24 mouse cellular contexts compared by ENCODE assay signal in genomic region chr11:98270066-98270465, GRCm38 (mm10). TPM values are rescaled to one million over a fixed set of nuclear protein-coding genes. Genes with fewer than 3 reads are reported as not detected.
DNase-seq lines count a peak whose midpoint lies in the region; ATAC-seq and TF ChIP-seq lines count a peak whose summit lies in the region.
"Had no signal": no experiment of that assay in that cellular context is flagged by ENCODE, and none has a peak within 500 bp of the region (broad histone marks: within the 10 kb centered on the region; RNA-seq: fewer than 3 reads in every experiment).

No protein-coding gene starts in this region.

- no peaks in the 10 kb centered on the region for H3K27me3 ChIP-seq in heart, embryonic 10.5 days (ENCODE audit: insufficient read depth, poor library complexity, severe bottlenecking)
- H3K27me3 ChIP-seq: heart, embryonic 13.5 days; liver, embryonic 12.5 days; midbrain, embryonic 13.5 days; neural tube, embryonic 15.5 days had no signal

- H3K27ac ChIP-seq in heart, embryonic 10.5 days = no peak overlapping the region
- H3K27ac ChIP-seq in left cerebral cortex, adult 2 months = peak overlapping the region; percentile 85
- H3K27ac ChIP-seq: heart, embryonic 13.5 days; liver, embryonic 12.5 days; midbrain, embryonic 13.5 days; neural tube, embryonic 15.5 days had no signal

- no peak overlapping the region for H3K4me3 ChIP-seq in heart, embryonic 10.5 days
- H3K4me3 ChIP-seq in left cerebral cortex, adult 2 months = no peak overlapping the region
- H3K4me3 ChIP-seq: heart, embryonic 13.5 days; liver, embryonic 12.5 days; midbrain, embryonic 13.5 days; myocyte; neural tube, embryonic 15.5 days had no signal

- WGBS in heart, embryonic 10.5 days = 97% methylated on average over 3 of the region's 3 CpGs

- H3K4me1 ChIP-seq in heart, embryonic 10.5 days = no peaks in the 10 kb centered on the region
- H3K4me1 ChIP-seq: liver, embryonic 12.5 days had no signal

- intact Hi-C loops in heart, postnatal 36 days (cut with DNase I) = no loop called here
- intact Hi-C loops in left cerebral cortex, adult 2 months (cut with DNase I) = no loop called here
- intact Hi-C loops in left cerebral cortex, postnatal 36 days (cut with DNase I) = no loop called here

- DNase-seq in heart, embryonic 10.5 days (ENCODE audit: low spot score) = peak; percentile 35
- DNase-seq in heart, postnatal 36 days = no peak
- peak; percentile 34 to 58 for DNase-seq in left cerebral cortex, adult 2 months (ENCODE audit: extremely low spot score in 1 of 2, low spot score in 2 of 2)
- DNase-seq in left cerebral cortex, adult 11 months (ENCODE audit: low spot score) = no peak
- peak; percentile 62 to 72 for DNase-seq in left cerebral cortex, postnatal 36 days (ENCODE audit: low spot score in 2 of 2)
- DNase-seq: cerebellum, adult 9-10 months; heart, postnatal 4 days; kidney, adult 11 months; kidney, postnatal 10 days; lung, embryonic 14.5 days; lung, postnatal 4 days; thymus, postnatal 36 days had no signal

- TF ChIP-seq CTCF in left cerebral cortex, adult 2 months (IDR thresholded peaks at IDR 0.05) = no peak

- 0 out of 2 replicates have a peak, but pooled peaks have one; percentile 33 for ATAC-seq in erythroblast, adult 5-6 weeks (replicated peaks; ENCODE audit: low FRiP score, poor library complexity, severe bottlenecking)
- ATAC-seq in megakaryocyte, adult 5-6 weeks (ENCODE audit: poor library complexity, severe bottlenecking) = no peak
- ATAC-seq: hindbrain, embryonic 16.5 days; liver, embryonic 12.5 days; midbrain, embryonic 13.5 days had no signal

- H3K9me3 ChIP-seq in heart, embryonic 10.5 days = no peaks in the 10 kb centered on the region
- H3K9me3 ChIP-seq: heart, embryonic 13.5 days; liver, embryonic 12.5 days; midbrain, embryonic 13.5 days; neural tube, embryonic 15.5 days had no signal

- peaks cover 83% of the 10 kb centered on the region for H3K36me3 ChIP-seq in heart, embryonic 10.5 days

RNA-seq across cellular contexts. Expression of gene Neurod2, which starts 59.4 kb away (rescaled TPM):
- polyA plus RNA-seq in heart, embryonic 10.5 days (2016; fragmentation: Nextera tagmentation; extraction: Ambion mirVana) = not detected in 2 replicates
- not detected for total RNA-seq in heart, postnatal 36 days (2021)
- 10 to 100 TPM; 70.2 to 76.3 TPM for total RNA-seq in left cerebral cortex, adult 2 months (2021)
- total RNA-seq in erythroblast, adult 5-6 weeks (2015; ENCODE audit: low replicate concordance) = not detected in 2 replicates
- not detected in 2 replicates for total RNA-seq in erythroblast, adult 5-6 weeks (2017; ENCODE audit: low replicate concordance)
- 10 to 100 TPM; 65.2 to 77.3 TPM for total RNA-seq in left cerebral cortex, postnatal 36 days (2021)
- not detected in 2 replicates for total RNA-seq in megakaryocyte, adult 5-6 weeks (2015)
- total RNA-seq in megakaryocyte, adult 5-6 weeks (2017) = not detected in 2 replicates
- total RNA-seq: ES-E14; gastrocnemius, postnatal 4 days; heart, postnatal 4 days had no signal
- polyA plus RNA-seq: heart, embryonic 13.5 days; limb, embryonic 11.5 days; liver, embryonic 12.5 days; lung, embryonic 14.5 days; myocyte; testis, adult 2 months had no signal

Comparison
In these comparisons a context has a peak if more than half of its experiments do, and no peak if none do; other contexts are left out.
1. DNase-seq: peak in heart, embryonic 10.5 days (single experiment), left cerebral cortex, adult 2 months (2 of 2) and left cerebral cortex, postnatal 36 days (2 of 2); none in heart, postnatal 36 days (0 of 2) and left cerebral cortex, adult 11 months (single experiment).
2. RNA of gene Neurod2, which starts 59.4 kb away (total RNA-seq): 65.2 to 77.3 TPM in left cerebral cortex, postnatal 36 days and 70.2 to 76.3 TPM in left cerebral cortex, adult 2 months; not detected in heart, postnatal 36 days, not detected in erythroblast, adult 5-6 weeks and not detected in megakaryocyte, adult 5-6 weeks; every median in the first group is over 10 times any median in the second.